Mouse (Mus musculus) lung, adult 2 months (tissue): ENCODE measurements at regions not wholly inside any gene's neighbourhood (a gene's known extent, or its start where the extent isn't known, plus 50 kb on each side); places are given as distances from the start of the nearest gene placed in this dataset.

Experiments
- DNase-seq: peaks from one replicate; pipeline ENCODE4 v3.0.0; 2022
- H3K4me1 ChIP-seq: fragments of 200-500 bp; 2 replicates; pipeline ENCODE4 v1.6.1; 2011; ENCODE audit warnings: low read length; ENCODE audit not compliant: control insufficient read depth, insufficient read depth
- H3K4me3 ChIP-seq: fragments of 200-500 bp; replicated peaks from 2 replicates; pipeline ENCODE3; 2011; ENCODE audit warnings: low read depth, mild to moderate bottlenecking, control low read depth, low read length; ENCODE audit errors: extremely low read depth
- CTCF ChIP-seq: fragments of 200-500 bp; IDR thresholded peaks from 2 replicates; pipeline ENCODE4 v1.5.1; 2011; ENCODE audit warnings: mild to moderate bottlenecking, low read length, control low read depth; ENCODE audit not compliant: insufficient read depth
- POLR2A ChIP-seq: fragments of 200-500 bp; IDR thresholded peaks from 2 replicates; pipeline ENCODE4 v1.6.1; 2011; ENCODE audit warnings: low read depth, mild to moderate bottlenecking, control low read depth, low read length, borderline replicate concordance; ENCODE audit errors: extremely low read depth
- WGBS: fragments of 180-500 bp; shearing (Covaris S2); methylation state at CpG from one replicate; pipeline ENCODE4 v1.1.7; 2018; 5-methylcytosine and 5-hydroxymethylcytosine counted together

- Histone ChIP-seq H3K4me3 (no peak overlapping the region), H3K4me1 (no peaks in the 10 kb centered on the region)
- TF ChIP-seq CTCF (no peak), POLR2A (no peak)
- 40% methylated on average over 8 of the region's 8 CpGs for WGBS
- no peak for DNase-seq
These were observed 338.5 kb upstream of the Zmiz1 start for GRCm38 (mm10) chr14:25120506-25120905.

DNA sequence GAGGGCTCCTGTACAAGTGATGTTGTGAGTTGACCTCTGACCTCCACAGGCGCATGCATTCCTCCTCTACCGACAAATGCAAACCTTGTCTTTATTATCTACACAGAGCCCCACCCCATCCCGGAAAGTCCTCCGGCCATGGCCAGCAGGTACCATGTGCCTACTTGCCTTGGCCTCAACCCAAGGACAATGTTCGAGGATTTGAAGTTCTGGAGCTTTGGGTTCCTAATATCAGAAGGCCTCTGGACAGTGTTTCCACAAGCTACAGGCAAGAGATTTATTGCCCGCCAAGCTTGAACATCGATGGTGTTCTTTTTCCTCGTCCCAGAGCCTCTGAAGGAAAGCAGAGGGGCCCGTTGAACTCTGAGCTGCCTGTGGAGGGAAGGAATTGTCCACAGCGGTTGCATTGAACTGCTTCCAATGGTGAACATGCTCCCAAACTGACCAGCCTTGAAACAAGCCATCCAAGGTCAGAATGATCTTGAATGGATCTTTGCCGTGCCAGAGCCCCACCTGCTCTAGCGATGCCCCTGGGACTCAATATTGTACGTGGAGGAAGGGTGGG is 335.9 kb upstream of the Zmiz1 start:
- Histone ChIP-seq H3K4me3 (no peak overlapping the region), H3K4me1 (no peaks in the 10 kb centered on the region)
- WGBS, result 83% methylated on average over 13 of the region's 13 CpGs
- TF ChIP-seq POLR2A (no peak), CTCF (no peak)
- no peak for DNase-seq

GRCm38 (mm10) chr14:25123541-25124337 is 335.2 kb upstream of the Zmiz1 start:
- WGBS, result 66% methylated on average over 18 of the region's 18 CpGs
- Histone ChIP-seq H3K4me3 (no peak overlapping the region), H3K4me1 (no peaks in the 10 kb centered on the region)
- no peak for DNase-seq
- TF ChIP-seq CTCF (no peak), POLR2A (no peak)

GRCm38 (mm10) chr14:25126544-25126943 is 332.4 kb upstream of the Zmiz1 start:
- DNase-seq, result no peak
- H3K4me3 ChIP-seq, result no peak overlapping the region
- H3K4me1 ChIP-seq, result no peaks in the 10 kb centered on the region
- 69% methylated on average over 7 of the region's 7 CpGs for WGBS
- TF ChIP-seq CTCF, result no peak
- no peak for TF ChIP-seq POLR2A

DNA sequence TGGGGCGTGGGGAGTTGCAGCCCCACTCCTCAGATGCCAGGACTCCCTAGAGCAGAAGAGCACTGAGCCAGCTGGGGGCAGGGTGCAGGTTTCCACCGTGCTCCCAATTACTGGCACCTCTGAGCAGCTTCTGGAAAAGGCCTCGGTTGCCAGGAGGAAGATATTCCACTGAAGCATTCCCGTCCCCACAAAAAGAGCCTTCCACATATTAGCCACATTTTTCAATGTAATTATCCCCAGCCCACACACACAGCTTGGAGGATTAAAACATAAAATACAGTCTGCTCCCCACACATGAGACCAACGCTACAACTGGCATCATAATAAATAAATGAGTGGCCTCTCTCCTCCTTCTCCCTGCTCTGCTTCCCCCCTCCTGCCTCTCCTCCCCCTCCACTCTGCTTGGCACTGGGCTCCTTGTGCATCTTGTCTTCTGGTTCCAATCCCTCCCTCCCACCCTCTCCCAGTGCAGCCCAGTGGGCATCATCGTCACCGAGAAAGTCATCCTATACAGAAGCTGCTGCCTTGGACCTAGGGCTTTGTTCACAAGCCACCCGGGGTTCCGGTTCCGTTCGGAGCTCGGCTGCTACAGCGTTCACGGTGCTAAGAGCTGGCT is 331.3 kb upstream of the Zmiz1 start:
- no peak for TF ChIP-seq CTCF
- no peak for TF ChIP-seq POLR2A
- H3K4me3 ChIP-seq, result no peak overlapping the region
- DNase-seq, result no peak
- no peaks in the 10 kb centered on the region for H3K4me1 ChIP-seq
- 50% methylated on average over 14 of the region's 14 CpGs for WGBS

- H3K4me3 ChIP-seq, result no peak overlapping the region
- no peak for DNase-seq
- no peaks in the 10 kb centered on the region for H3K4me1 ChIP-seq
- TF ChIP-seq CTCF, result no peak
- no peak for TF ChIP-seq POLR2A
- 63% methylated on average over 6 of the region's 6 CpGs for WGBS
These were observed 330.8 kb upstream of the Zmiz1 start for GRCm38 (mm10) chr14:25128160-25128547.

- DNase-seq, result no peak
- 61% methylated on average over 3 of the region's 3 CpGs for WGBS
- no peak overlapping the region for H3K4me3 ChIP-seq
- TF ChIP-seq CTCF, result no peak
- TF ChIP-seq POLR2A, result no peak
- no peaks in the 10 kb centered on the region for H3K4me1 ChIP-seq
These were observed 323.6 kb upstream of the Zmiz1 start for GRCm38 (mm10) chr14:25135371-25135770.

DNA sequence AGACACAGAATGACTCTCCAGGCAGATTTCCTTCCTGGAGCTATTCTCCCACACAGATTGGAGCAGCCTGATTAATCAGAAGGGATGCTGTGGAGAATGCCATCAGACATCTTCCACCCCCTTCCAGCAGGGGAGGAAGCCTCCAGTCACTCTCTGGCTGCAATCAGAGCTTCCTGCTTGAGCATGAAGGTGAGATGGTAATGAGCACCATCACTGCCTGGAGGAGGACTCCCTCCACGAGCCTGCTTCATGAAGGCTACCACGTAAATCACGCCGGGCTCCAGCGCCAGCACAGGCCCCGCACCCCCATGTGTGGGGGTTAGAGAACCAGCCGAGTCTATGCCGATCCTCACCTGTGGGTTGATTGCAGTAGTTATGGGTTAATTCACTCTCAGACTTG is 321.7 kb upstream of the Zmiz1 start:
- WGBS, result 86% methylated on average over 8 of the region's 8 CpGs
- no peaks in the 10 kb centered on the region for H3K4me1 ChIP-seq
- no peak for TF ChIP-seq POLR2A
- TF ChIP-seq CTCF, result no peak

DNA sequence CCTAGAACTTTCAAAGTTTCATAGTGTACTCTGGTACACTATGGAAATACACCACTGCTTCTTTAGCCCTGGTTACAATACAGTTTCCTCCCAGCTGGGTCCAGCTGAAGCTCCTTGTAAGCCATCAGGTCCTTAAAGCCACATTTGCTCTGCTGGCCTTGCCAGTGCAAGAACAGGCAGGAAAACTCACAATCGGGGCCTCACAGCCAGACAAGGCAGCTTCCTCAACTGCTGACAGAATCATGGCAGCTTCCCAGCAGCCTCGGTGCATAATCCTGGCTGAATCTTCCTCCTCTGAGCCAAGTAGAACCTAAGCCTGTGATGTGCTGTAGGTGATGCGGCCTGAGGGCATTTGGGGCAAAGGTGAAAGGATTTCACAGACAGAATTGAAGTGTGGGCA is 320.5 kb upstream of the Zmiz1 start:
- peak; percentile 19 for DNase-seq
- H3K4me3 ChIP-seq, result no peak overlapping the region
- WGBS, result 43% methylated on average over 3 of the region's 3 CpGs
- no peak for TF ChIP-seq CTCF
- no peak for TF ChIP-seq POLR2A
- H3K4me1 ChIP-seq, result no peaks in the 10 kb centered on the region

More for the DNA sequence above, 321.7 kb upstream of the Zmiz1 start:
- DNase-seq, result no peak
- no peak overlapping the region for H3K4me3 ChIP-seq

- TF ChIP-seq CTCF, result no peak
- H3K4me1 ChIP-seq, result no peaks in the 10 kb centered on the region
- no peak overlapping the region for H3K4me3 ChIP-seq
- DNase-seq, result no peak
- WGBS, result 63% methylated on average over 9 of the region's 9 CpGs
These were observed 317.1 kb upstream of the Zmiz1 start for GRCm38 (mm10) chr14:25141933-25142332.
